22 mouse cellular contexts compared by ENCODE assay signal in the genomic region with DNA sequence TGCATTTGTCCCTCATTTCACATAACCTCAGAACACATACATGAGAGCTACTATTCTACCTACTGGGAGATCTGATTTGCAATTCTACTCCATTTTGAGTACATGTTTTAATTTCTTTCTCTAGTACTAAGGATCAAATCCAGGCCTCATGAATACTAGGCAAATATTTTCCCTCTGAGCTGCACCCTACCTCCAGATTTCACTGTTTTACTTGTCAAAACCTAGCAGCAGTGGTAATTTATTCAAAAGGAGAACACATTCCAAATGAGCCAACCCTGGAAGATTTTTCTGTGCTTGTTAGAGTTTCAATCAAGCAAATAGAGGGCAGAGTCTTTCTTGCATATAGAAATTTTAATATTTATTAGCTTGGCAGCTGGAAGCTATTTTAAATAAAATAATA.
"Had no signal": no experiment of that assay in that cellular context is flagged by ENCODE, and none has a peak within 500 bp of the region (broad histone marks: within the 10 kb centered on the region; RNA-seq: fewer than 3 reads in every experiment).

No protein-coding gene starts in this region.

- DNase-seq: kidney, adult 9 months; kidney, postnatal 14 days; kidney, postnatal 4 days; left cerebral cortex, postnatal 4 days; liver, postnatal 0 days; lung, embryonic 14.5 days; right cerebral cortex, adult 18-20 months; right cerebral cortex, postnatal 14 days; spleen, adult 18-20 months; thymus, adult 2 months; thymus, postnatal 14 days; thymus, postnatal 4 days had no signal

- H3K9me3 ChIP-seq: limb, embryonic 12.5 days; limb, embryonic 15.5 days; midbrain, embryonic 12.5 days; midbrain, embryonic 15.5 days; neural tube, embryonic 12.5 days; neural tube, embryonic 15.5 days had no signal

- H3K9ac ChIP-seq: limb, embryonic 12.5 days; limb, embryonic 15.5 days; liver, embryonic 14.5 days; liver, postnatal 0 days; lung, embryonic 14.5 days; midbrain, embryonic 12.5 days; midbrain, embryonic 15.5 days; neural tube, embryonic 12.5 days; neural tube, embryonic 15.5 days had no signal

- ATAC-seq: liver, postnatal 0 days; lung, postnatal 0 days; midbrain, embryonic 15.5 days had no signal

- H3K27me3 ChIP-seq: limb, embryonic 12.5 days; limb, embryonic 15.5 days; midbrain, embryonic 12.5 days; midbrain, embryonic 15.5 days; neural tube, embryonic 12.5 days; neural tube, embryonic 15.5 days had no signal

- H3K4me1 ChIP-seq: limb, embryonic 12.5 days; limb, embryonic 15.5 days; midbrain, embryonic 12.5 days; midbrain, embryonic 15.5 days; neural tube, embryonic 12.5 days; neural tube, embryonic 15.5 days had no signal

- H3K27ac ChIP-seq: limb, embryonic 12.5 days; limb, embryonic 15.5 days; liver, embryonic 14.5 days; macrophage; midbrain, embryonic 12.5 days; midbrain, embryonic 15.5 days; neural tube, embryonic 12.5 days; neural tube, embryonic 15.5 days had no signal

- H3K4me2 ChIP-seq: limb, embryonic 12.5 days; limb, embryonic 15.5 days; liver, embryonic 11.5 days; lung, embryonic 14.5 days; midbrain, embryonic 12.5 days; midbrain, embryonic 15.5 days; neural tube, embryonic 12.5 days; neural tube, embryonic 15.5 days had no signal

- H3K36me3 ChIP-seq: limb, embryonic 12.5 days; limb, embryonic 15.5 days; midbrain, embryonic 12.5 days; midbrain, embryonic 15.5 days; neural tube, embryonic 12.5 days; neural tube, embryonic 15.5 days had no signal

- H3K4me3 ChIP-seq: limb, embryonic 12.5 days; limb, embryonic 15.5 days; midbrain, embryonic 12.5 days; midbrain, embryonic 15.5 days; neural tube, embryonic 12.5 days; neural tube, embryonic 15.5 days had no signal
